Mouse (Mus musculus) spleen, adult 18-20 months (tissue): Measurements from ENCODE around the gene Vac14.

Experiments
- DNase-seq, 2 experiments: peaks; one replicate each; pipeline ENCODE4 v3.0.0; 2022; ENCODE audit warnings: mixed read lengths in 2 of 2

The Vac14 gene

GRCm38 (mm10) chr8:110694226-110694625 is 75.8 kb downstream of the Vac14 start:
- DNase-seq = no peak

DNA sequence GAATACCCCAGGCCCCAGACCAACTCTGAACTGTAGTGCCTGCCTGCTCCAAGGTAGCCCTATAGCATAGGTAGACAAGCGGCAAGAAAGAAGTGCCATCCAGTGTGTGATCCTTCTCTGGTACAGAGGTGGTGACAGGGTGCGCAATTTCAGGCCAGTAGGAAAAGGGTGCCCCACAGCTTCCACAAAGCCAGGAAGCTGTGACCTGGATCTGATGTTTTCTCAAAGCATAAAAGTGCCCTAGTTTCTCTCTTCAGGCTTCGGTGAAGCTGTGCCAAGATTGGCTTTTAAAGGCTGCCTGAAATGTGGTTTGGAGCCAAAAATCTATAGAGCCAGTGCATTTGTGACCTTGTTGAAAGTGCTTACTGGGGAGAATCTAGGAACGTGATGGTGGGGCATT is 76.4 kb downstream of the Vac14 start:
- DNase-seq = no peak

DNA sequence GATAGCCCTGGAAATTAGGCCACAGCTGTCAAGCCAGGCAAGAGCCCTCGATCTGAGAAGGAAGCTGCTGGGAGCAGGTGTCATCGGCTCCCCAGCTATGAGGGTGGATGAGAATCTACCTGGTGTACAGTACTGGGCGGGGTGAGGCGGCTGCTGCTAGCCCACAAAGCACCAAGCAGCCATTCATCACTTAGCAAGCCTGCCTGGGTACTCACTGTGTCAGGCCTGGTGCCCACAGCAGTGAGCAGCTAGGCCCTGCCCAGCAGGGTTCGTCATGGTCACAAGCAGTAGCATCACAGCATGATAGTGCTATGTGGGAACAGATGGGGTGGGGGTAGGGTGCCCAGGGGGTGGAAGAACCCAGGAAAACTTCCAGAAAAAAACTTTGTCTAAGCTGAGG is 77.0 kb downstream of the Vac14 start:
- DNase-seq = no peak

GRCm38 (mm10) chr8:110696051-110696450 is 77.7 kb downstream of the Vac14 start:
- DNase-seq = no peak

GRCm38 (mm10) chr8:110697571-110697970 is 79.2 kb downstream of the Vac14 start:
- no peak for DNase-seq

GRCm38 (mm10) chr8:110698098-110698497 is 79.7 kb downstream of the Vac14 start:
- DNase-seq = no peak

GRCm38 (mm10) chr8:110699501-110699900 is 81.1 kb downstream of the Vac14 start:
- DNase-seq = no peak

- no peak for DNase-seq
These were observed 82.2 kb downstream of the Vac14 start for GRCm38 (mm10) chr8:110700561-110700960.

GRCm38 (mm10) chr8:110702636-110703459 is 84.5 kb downstream of the Vac14 start:
- DNase-seq = no peak

DNA sequence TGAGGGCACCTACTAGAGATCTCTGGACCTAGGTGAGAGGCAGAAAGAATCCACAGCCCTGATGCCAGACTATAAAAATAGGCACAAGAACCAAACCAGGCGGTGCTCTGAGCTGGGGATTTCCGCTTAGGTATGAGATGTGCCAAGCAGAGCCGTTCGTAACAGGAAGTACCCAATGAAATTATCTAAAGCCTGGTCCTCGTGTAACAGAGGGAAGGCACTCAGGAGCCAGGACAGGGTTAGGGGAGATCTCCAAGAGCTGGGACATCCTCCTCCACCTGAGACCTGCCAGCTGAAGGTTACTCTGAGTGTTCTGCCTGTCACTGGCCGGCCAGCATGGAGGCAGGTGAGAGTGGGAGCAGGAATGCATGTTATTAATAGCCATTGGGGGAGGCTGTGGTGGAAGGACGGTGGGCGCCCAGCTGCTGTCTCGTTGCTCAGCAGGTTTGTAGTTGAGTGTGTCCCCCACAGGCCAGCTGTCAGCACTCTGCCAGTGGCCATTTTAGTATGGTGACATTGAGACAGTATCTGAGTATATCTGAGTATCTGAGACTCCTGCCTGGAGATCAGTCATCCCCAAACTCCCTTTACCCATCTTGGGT is 85.2 kb downstream of the Vac14 start:
- DNase-seq = no peak

DNA sequence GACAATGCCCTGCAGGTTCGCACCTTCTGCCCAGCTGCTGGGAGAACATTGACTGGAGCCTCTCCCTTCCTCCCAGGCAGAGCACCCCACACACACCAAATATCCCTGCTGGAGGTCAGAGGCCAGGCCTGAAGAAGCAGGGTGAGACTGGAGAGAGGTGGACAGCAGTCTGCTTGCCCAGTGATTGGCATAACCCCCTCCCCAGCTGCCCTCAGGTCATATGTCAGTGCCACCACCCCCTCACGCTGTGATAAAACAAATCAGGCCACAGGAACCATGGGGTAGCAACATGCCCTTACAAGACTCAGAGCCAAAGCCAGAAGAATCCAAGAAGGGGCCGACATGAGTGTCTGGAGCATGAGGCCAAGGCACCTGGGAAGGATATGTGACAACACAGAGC is 85.7 kb downstream of the Vac14 start:
- no peak for DNase-seq

- DNase-seq = no peak
These were observed 87.3 kb downstream of the Vac14 start for GRCm38 (mm10) chr8:110705391-110706287.

DNA sequence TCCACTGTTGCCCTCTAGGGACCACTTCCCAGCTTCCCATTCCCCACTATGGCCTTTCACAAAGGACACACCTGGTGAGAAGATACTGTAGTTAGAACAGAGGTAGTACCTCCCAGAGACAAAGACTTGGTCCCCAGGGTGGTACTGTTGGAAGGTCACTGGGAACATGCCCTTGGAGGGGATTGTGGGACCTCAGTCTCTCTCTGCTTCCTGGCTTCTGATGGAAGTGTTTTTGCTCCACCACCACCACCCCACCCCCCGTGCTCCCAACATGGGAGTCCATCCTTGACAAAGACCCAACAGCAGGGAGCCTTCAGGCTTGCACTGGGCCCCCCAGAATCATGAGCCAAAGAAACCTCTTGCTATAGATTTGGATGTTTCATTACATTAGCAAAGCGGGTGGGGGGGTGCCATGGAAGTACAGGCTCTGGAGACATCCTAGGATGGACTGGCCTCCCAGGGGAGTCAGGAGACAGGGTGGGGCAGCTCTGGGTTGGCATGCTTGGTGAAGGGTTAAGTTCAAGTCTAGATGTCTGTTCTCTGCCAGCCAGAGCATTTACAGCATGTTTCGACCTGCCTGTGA is 88.0 kb downstream of the Vac14 start:
- no peak for DNase-seq

DNA sequence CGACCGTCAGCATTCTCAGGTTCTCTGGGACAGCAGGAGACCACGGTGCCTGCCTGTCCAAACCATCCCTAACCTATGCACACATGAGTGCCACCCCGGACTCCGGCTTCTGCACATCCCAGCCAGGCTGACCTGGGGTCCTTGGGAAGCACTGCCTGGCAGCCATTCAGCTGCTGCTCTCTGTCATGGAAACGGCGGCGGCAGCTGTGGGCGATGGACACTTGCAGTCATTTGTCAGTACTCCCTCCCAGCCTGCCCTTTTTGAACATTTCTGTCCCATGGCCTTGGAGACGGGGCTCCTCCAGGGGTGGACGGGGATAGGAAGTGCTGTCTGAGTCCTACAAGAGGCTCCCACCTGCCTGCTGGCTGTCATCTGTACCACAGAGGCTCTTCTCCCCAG is 90.0 kb downstream of the Vac14 start:
- no peak for DNase-seq

- DNase-seq = no peak
These were observed 92.2 kb downstream of the Vac14 start for GRCm38 (mm10) chr8:110710593-110710992.

GRCm38 (mm10) chr8:110711271-110711934 is 93.0 kb downstream of the Vac14 start:
- no peak for DNase-seq

GRCm38 (mm10) chr8:110713073-110713472 is 94.7 kb downstream of the Vac14 start:
- no peak for DNase-seq

GRCm38 (mm10) chr8:110714827-110715519 is 96.6 kb downstream of the Vac14 start:
- DNase-seq = no peak

- no peak for DNase-seq
These were observed 97.7 kb downstream of the Vac14 start for GRCm38 (mm10) chr8:110716075-110716474.

DNA sequence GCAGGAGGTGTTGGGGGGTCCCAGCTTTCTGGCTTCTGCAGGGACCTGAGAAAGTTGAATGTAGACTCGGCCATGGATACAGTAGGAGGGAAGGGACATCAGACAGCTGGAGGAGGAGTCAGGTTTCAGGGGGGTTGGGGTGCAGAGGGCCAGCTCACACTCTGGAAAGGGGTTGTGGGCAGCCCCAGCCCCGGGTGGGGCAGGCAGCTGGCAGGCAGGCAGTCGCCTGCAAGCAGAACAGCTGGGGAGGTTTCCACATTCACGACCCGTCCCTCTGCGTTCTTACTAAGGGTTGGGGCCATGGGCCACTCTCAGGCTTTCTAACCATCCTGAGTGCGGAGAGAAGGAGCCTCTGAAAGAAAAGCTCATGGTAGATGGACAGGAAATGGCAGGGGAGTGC is 98.7 kb downstream of the Vac14 start:
- no peak for DNase-seq

GRCm38 (mm10) chr8:110718209-110718968 is 100.0 kb downstream of the Vac14 start:
- DNase-seq = no peak
